Mouse (Mus musculus): ENCODE data around the gene Nek10. TPM values are rescaled to one million over a fixed set of nuclear protein-coding genes. Genes with fewer than 3 reads are reported as not detected.
"Not testable (repeated sequence)": the region's sequence is repeated elsewhere in the genome, so short reads cannot be mapped to it uniquely, and the experiment has no call there.

Gene Nek10
- 0.01 and 0.04 TPM in 2 replicates for polyA plus RNA-seq (2012; rRNA removed)

DNA sequence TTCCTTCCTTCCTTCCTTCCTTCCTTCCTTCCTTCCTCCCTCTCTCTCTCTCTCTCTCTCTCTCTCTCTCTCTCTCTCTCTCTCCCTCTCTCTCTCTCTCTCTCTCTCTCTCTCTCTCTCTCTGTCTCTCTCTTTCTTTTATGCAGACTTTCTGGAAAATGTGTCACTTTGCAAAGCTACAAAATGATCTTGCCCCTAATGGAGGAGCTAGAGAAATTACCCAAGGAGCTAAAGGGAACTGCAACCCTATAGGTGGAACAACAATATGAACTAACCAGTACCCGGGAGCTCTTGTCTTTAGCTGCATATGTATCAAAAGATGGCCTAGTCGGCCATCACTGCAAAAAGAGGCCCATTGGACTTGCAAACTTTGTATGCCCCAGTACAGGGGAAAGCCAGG is at the start of gene Nek10:
Nek10 (plus strand) TSS at position 301 of the 400 bp plus-strand sequence.
- DNase-seq (ENCODE audit: low read depth, low spot score) = not testable (repeated sequence)
- 44% methylated on average over 2 of the region's 2 CpGs for WGBS

- WGBS = 91% methylated on average over 2 of the region's 2 CpGs
- DNase-seq (ENCODE audit: low read depth, low spot score) = no peak
Observed at GRCm38 (mm10) chr14:14781169-14781568, 22.0 kb upstream of the Nek10 start.

- no peak for DNase-seq (ENCODE audit: low read depth, low spot score)
- WGBS = 93% methylated on average over 1 of the region's 1 CpGs
Observed at GRCm38 (mm10) chr14:14784223-14784622, 19.0 kb upstream of the Nek10 start.

- 72% methylated on average over 1 of the region's 1 CpGs for WGBS
- DNase-seq (ENCODE audit: low read depth, low spot score) = no peak
Observed at GRCm38 (mm10) chr14:14786979-14787378, 16.2 kb upstream of the Nek10 start.

DNA sequence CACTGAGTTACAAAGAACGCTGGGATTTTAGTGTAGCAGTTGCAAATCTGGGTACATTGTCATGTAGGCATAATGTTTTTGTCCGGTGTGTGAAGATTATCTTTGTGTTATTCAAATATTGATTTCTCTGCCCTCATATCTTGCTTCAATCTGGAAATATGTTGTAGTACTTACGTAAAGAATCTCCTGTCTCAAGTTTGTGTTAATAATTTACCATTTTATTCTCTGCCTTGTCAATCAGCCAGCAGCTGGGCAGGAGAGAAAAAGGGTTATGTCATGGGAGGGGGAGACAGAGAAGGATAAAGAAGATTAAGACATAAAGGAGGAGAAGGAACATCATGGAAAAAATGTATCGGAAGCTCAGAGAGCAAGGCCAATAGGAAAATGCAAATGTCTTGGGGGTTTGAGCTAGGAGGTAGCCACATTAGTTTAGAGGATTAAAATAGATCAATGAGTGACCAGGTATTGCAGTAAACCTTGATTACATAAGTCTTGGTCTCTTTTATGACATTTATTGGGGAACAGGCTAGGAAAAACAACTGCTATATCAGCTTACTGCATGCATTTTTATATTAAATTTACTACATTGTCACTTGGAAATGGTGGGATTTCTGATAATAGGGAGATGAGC is 13.3 kb upstream of the Nek10 start:
- 62% methylated on average over 4 of the region's 4 CpGs for WGBS
- DNase-seq (ENCODE audit: low read depth, low spot score) = no peak

DNA sequence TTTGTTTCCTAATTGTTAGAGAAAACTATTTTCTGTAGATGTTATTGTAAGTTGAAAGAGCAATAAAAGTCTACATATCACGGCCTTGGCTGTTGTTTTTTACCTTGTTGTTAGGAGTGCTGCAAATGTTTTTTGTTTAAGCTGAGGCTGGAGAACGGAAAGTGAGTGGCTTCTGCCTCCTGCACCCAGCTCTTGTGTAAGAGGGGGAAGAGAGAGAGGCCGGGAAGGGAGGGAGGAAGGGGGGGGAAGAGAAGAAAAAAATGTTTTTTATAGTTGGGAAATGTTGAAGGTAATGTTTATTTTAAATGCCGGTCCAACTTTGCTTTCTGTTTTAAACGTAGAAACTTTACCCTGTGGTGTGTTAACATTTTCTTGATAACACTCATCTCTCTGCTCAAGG is 3.4 kb upstream of the Nek10 start:
- no peak for DNase-seq (ENCODE audit: low read depth, low spot score)
- WGBS = 48% methylated on average over 5 of the region's 5 CpGs

GRCm38 (mm10) chr14:14800332-14800731 is 2.9 kb upstream of the Nek10 start:
- WGBS = 89% methylated on average over 4 of the region's 4 CpGs
- DNase-seq (ENCODE audit: low read depth, low spot score) = no peak

DNA sequence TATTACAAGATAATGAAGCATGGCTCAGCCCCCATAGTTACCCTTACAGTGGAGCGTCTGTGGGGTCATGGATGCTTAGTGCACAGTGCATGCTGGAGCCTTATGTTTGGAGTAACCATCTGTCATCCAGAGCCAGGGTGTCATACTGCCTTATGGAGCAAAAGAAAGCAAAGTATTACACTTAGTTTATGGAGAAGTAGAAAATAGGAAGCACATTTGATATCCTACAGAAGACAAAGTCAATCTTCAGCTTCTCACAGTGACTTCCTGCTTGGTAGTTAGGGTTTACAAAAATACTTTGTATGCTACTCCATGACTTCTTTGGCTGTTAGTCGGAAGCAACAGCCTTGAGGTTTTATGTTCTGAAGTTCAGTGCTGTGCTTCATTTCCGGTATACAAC is 2.4 kb upstream of the Nek10 start:
- WGBS = 92% methylated on average over 3 of the region's 3 CpGs
- no peak for DNase-seq (ENCODE audit: low read depth, low spot score)

DNA sequence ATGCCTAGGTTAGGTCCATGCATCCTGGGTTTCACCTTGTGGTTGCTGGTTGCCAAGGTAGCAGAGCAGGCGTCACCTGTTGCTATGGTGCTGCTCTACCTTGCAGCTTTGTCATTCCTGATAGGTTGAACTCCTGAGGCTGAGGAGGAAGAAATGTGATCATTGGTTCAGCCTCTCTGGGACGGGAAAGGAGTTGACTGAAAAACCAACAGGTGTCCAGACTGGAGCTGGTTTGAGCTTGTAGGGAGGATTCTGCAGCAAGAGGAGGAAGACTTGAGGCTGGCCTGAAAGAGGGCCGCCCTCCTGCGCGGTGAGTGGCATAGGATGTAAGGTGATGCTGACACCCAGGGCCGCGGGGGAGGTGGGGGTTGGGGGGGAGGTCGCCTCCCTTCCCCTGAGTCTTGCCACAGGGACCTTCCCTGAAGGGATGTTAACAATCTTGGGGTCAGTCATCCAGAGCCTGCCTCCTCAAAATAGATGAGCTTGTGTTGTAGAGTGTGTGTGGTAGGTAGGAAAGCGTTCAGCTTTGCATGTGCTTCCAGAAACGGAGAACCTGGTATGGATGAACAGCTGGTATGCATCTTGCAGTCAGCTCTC is 804 bp downstream of the Nek10 start:
- WGBS = 20% methylated on average over 10 of the region's 10 CpGs
- no peak for DNase-seq (ENCODE audit: low read depth, low spot score)

DNA sequence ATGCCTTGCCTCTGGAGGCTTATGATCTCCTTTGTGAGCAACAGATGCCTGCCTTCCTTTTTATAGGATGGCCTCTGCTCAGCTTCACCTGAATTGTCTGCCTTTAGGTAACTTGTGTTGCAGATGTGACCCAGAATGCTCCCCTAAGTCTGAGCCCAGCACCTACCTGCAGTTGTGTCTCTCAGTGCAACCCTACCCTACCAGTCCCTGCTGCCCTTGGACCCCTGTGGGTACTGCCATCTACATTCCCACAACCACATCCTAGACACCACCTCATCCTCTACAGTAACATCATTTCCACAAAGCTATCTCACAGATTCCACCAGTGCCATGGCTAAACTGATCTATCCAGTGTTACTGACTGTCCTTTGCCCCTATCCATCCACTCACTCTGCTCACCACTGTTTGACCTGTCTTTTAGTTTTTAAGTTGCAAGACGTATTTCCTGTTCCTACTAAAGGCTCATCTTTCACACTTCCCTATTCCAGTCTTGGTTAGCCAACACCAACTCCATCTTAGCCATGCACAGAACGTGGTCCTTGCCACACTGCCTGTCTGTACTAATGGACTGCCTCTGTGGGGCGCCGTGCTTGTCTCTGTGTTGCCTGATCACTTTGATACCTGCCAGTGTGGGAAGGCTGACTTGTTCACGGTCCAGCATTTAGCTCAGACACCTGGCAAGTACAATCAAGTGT is 1.4 kb downstream of the Nek10 start:
- DNase-seq (ENCODE audit: low read depth, low spot score) = no peak
- 71% methylated on average over 5 of the region's 5 CpGs for WGBS

- 65% methylated on average over 12 of the region's 12 CpGs for WGBS
Observed at GRCm38 (mm10) chr14:14832520-14833240, 29.5 kb downstream of the Nek10 start.

DNA sequence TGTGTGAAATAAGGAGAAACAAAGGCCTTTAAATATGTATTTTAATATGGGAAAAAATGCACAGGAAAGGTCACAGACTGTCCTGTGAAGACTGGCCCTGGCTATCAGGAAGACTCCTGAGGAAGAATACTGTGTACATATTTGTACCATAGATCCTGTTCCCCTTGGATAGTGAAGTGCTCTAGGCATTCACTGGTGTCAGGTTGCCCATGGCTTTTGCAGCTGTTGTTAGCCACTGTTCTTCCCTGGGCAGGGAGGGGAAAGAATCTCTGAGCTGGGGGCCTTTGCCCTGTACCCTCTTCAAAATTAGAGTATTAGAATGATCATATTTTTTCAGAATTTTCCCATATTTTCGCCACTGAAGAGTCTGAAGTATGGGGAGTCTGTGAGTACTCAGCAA is 30.3 kb downstream of the Nek10 start:
- DNase-seq (ENCODE audit: low read depth, low spot score) = no peak

More at GRCm38 (mm10) chr14:14832520-14833240, 29.5 kb downstream of the Nek10 start:
- DNase-seq (ENCODE audit: low read depth, low spot score) = no peak

GRCm38 (mm10) chr14:14834266-14834665 is 31.1 kb downstream of the Nek10 start:
- no peak for DNase-seq (ENCODE audit: low read depth, low spot score)
- WGBS = 80% methylated on average over 2 of the region's 2 CpGs

More for the DNA sequence above, 30.3 kb downstream of the Nek10 start:
- 74% methylated on average over 1 of the region's 1 CpGs for WGBS

DNA sequence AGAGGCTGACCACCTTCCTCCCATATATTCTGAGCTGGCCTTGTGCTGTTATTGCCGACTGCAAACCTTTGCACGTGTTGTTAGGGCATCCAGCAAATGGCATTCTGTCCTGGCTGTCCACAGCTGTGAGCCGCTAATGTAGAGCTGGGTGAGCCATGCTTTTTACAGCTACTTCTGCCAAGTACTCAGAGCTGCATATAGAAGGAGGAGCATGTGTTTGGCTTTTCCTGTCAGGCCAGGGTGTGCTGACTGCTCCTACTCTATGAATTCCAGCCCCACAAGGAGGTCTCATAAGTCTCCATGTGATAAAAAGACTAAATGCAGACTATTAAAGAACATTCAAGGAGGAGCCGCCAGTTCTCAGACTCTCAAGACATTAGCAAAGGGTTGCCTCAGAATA is 34.4 kb downstream of the Nek10 start:
- WGBS = 54% methylated on average over 4 of the region's 4 CpGs
- DNase-seq (ENCODE audit: low read depth, low spot score) = no peak

GRCm38 (mm10) chr14:14838109-14838508 is 34.9 kb downstream of the Nek10 start:
- DNase-seq (ENCODE audit: low read depth, low spot score) = no peak
- WGBS = 53% methylated on average over 1 of the region's 1 CpGs

- DNase-seq (ENCODE audit: low read depth, low spot score) = no peak
- 73% methylated on average over 8 of the region's 8 CpGs for WGBS
Observed at GRCm38 (mm10) chr14:14842734-14843530, 39.7 kb downstream of the Nek10 start.

DNA sequence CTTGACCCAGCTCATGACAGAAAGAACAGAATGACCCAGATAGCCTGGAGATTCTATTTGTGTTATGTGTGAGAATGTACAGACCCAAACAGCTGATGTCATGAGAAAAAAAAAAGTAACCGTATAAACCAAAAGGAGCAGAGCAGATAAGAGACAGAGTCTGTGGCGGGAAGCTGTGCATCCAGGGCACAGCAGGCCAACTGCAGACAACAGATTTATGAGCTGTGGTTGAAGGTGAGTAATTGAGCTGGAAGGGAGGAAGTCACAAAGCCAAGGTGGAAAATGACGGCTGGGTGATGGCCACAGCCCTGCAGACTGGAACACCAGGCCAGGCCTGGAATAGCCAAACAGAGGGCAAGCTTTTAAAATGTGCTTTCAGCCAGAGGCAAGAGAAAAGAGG is 49.6 kb downstream of the Nek10 start:
- no peak for DNase-seq (ENCODE audit: low read depth, low spot score)
- WGBS = 26% methylated on average over 3 of the region's 3 CpGs

GRCm38 (mm10) chr14:14860331-14860730 is 57.1 kb downstream of the Nek10 start:
- 40% methylated on average over 3 of the region's 3 CpGs for WGBS

GRCm38 (mm10) chr14:14863690-14864356 is 60.6 kb downstream of the Nek10 start:
- WGBS = 21% methylated on average over 7 of the region's 7 CpGs
- peak; percentile 58 for DNase-seq (ENCODE audit: low read depth, low spot score)

More at GRCm38 (mm10) chr14:14860331-14860730, 57.1 kb downstream of the Nek10 start:
- DNase-seq (ENCODE audit: low read depth, low spot score) = no peak

Measured in large intestine, adult 2 months (tissue).